Mouse (Mus musculus): ENCODE measurements at regions not wholly inside any gene's neighbourhood (a gene's known extent, or its start where the extent isn't known, plus 50 kb on each side); places are given as distances from the start of the nearest gene placed in this dataset.

DNA sequence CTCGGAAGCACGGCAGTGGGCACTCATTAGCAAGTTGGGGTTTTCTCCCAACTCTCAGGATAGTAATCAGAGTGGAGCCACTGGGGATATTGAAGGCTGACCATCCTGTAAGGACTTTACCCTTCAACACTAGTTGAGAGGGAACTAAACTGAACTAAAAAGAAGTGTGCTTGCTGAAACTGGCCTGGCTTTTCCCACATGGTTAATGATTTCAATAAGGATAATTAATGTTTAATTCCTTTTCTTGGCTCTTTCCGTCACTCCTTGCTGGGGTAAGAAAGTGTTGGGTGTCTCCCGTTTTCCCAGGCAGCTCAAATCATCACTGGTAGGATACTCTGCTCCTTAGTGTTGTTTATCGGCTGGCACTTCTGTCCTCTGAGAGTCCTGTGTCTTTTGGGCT is 290.3 kb upstream of the Rnaseh2b start:
- no peaks in the 10 kb centered on the region for H3K27me3 ChIP-seq (ENCODE audit: insufficient read depth, low read length)
- ATAC-seq (ENCODE audit: extremely low read depth, insufficient number of reproducible peaks, low FRiP score, poor library complexity, severe bottlenecking) (no peak), DNase-seq (ENCODE audit: low spot score) (no peak)
- H3K4me3 ChIP-seq (ENCODE audit: low read depth, low read length) = no peak overlapping the region
- H3K36me3 ChIP-seq (replicated peaks) = no peaks in the 10 kb centered on the region
- H3K4me1 ChIP-seq (ENCODE audit: insufficient read depth, low read depth, low read length) = no peaks in the 10 kb centered on the region
- no peaks in the 10 kb centered on the region for H3K9me3 ChIP-seq (replicated peaks)
- no peak for TF ChIP-seq GATA2 (IDR thresholded peaks at IDR 0.05; ENCODE audit: borderline replicate concordance, low read depth, low read length)
- TF ChIP-seq POLR2AphosphoS5 (IDR thresholded peaks at IDR 0.05; ENCODE audit: insufficient replicate concordance, low read depth, low read length) = no peak
- TF ChIP-seq CTCF (IDR thresholded peaks at IDR 0.05; ENCODE audit: low read depth, low read length) = no peak
- no peak for TF ChIP-seq TAL1 (conservative IDR thresholded peaks at IDR 0.05; ENCODE audit: low read depth, low read length)
- TF ChIP-seq GATA1 (IDR thresholded peaks at IDR 0.05; ENCODE audit: borderline replicate concordance, low read length) = no peak

DNA sequence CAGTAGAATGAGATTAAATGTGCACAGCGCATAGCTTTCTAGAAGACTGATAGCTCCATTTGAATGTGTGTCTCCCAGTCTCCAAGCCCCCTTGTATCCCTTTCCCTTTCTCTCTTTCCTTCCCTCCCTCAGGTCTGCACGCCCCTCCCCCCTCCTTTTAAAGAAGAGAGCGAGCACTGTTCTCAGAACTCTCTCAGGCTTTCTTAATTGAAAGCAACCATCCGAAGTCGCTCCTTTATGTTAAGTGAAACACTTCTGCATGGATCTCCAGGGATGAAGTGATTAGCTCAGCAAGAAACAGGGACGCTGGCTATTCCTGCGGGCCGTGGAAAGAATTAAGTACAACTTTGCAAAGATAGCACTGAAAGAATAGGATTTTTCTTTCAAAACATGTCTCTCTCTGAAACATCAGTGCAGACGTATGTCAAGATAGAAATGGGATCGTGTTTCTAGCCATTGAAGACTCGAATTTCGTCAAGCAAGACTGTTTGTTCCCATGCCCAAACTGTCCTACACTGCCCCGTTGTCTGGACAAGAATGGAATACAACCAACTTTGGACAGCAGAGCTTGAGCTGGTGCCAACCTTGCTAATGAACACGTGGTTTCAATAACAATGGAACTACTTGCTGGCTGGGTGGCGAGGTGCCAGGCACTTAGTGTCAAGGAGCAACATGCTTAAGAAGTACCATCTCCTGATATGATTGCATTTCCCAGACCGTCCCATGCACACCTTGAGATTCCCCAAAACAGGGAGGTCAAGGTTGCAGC is 289.2 kb upstream of the Rnaseh2b start:
- DNase-seq (ENCODE audit: low spot score) = no peak
- ATAC-seq (ENCODE audit: extremely low read depth, insufficient number of reproducible peaks, low FRiP score, poor library complexity, severe bottlenecking) = no peak
- Histone ChIP-seq H3K9me3 (replicated peaks) (no peaks in the 10 kb centered on the region), H3K4me3 (ENCODE audit: low read depth, low read length) (no peak overlapping the region), H3K36me3 (replicated peaks) (no peaks in the 10 kb centered on the region), H3K27me3 (ENCODE audit: insufficient read depth, low read length) (no peaks in the 10 kb centered on the region; the same call in 1 of the 2 replicates), H3K4me1 (ENCODE audit: insufficient read depth, low read depth, low read length) (no peaks in the 10 kb centered on the region)
- TF ChIP-seq GATA1 (IDR thresholded peaks at IDR 0.05; ENCODE audit: borderline replicate concordance, low read length) = no peak
- no peak for TF ChIP-seq GATA2 (IDR thresholded peaks at IDR 0.05; ENCODE audit: borderline replicate concordance, low read depth, low read length)
- no peak for TF ChIP-seq CTCF (IDR thresholded peaks at IDR 0.05; ENCODE audit: low read depth, low read length)
- TF ChIP-seq TAL1 (conservative IDR thresholded peaks at IDR 0.05; ENCODE audit: low read depth, low read length) = no peak
- no peak for TF ChIP-seq POLR2AphosphoS5 (IDR thresholded peaks at IDR 0.05; ENCODE audit: insufficient replicate concordance, low read depth, low read length)

DNA sequence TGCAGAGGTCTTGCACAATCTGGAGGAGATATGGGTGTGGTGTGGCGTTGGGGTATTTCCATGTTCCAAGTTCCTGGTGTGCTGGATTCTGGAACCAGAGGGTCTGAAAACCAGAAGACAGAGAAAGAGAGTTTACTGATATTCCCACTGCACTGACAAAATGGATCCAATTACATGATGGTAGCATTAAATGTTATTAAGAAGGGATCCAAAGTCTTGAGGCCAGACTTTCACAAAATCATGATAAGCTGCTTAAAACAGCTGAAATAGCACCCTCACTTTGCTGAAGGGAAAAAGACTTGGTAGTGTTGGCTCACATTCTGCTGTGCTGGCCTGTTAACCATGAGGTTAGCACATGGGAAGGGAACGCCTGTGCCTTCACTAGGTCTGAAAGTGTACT is 288.6 kb upstream of the Rnaseh2b start:
- H3K9me3 ChIP-seq (replicated peaks) = no peaks in the 10 kb centered on the region
- no peak for ATAC-seq (ENCODE audit: extremely low read depth, insufficient number of reproducible peaks, low FRiP score, poor library complexity, severe bottlenecking)

DNA sequence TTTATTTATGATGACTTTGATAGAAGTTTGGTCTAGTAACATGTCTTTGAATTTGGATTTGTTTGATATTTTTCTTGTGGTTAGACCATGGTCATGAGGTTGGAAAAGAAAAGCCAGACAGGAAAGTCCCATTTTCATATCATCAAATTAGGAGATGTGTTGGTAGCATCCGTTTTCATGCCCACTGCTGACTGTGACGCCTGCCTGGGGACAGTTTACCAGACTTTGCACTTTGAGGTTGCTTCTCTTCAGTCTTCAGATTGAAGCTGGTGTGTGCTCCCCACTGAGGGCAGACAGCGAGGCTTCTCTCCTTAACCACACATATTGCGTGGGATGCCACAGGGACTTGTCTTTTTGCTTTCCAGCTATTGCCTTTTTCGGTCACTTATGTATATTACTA is 283.7 kb upstream of the Rnaseh2b start:
- no peaks in the 10 kb centered on the region; the same call in 1 of the 2 replicates for H3K27me3 ChIP-seq (ENCODE audit: insufficient read depth, low read length)
- TF ChIP-seq GATA1 (IDR thresholded peaks at IDR 0.05; ENCODE audit: borderline replicate concordance, low read length) (no peak), CTCF (IDR thresholded peaks at IDR 0.05; ENCODE audit: low read depth, low read length) (no peak), POLR2AphosphoS5 (IDR thresholded peaks at IDR 0.05; ENCODE audit: insufficient replicate concordance, low read depth, low read length) (no peak), TAL1 (conservative IDR thresholded peaks at IDR 0.05; ENCODE audit: low read depth, low read length) (no peak), GATA2 (IDR thresholded peaks at IDR 0.05; ENCODE audit: borderline replicate concordance, low read depth, low read length) (no peak)
- H3K4me1 ChIP-seq (ENCODE audit: insufficient read depth, low read depth, low read length) = no peaks in the 10 kb centered on the region
- ATAC-seq (ENCODE audit: extremely low read depth, insufficient number of reproducible peaks, low FRiP score, poor library complexity, severe bottlenecking) = no peak
- H3K9me3 ChIP-seq (replicated peaks) = no peaks in the 10 kb centered on the region
- H3K4me3 ChIP-seq (ENCODE audit: low read depth, low read length) = no peak overlapping the region
- no peaks in the 10 kb centered on the region for H3K36me3 ChIP-seq (replicated peaks)
- DNase-seq (ENCODE audit: low spot score) = no peak

More for the DNA sequence above, 288.6 kb upstream of the Rnaseh2b start:
- Histone ChIP-seq H3K4me1 (ENCODE audit: insufficient read depth, low read depth, low read length) (no peaks in the 10 kb centered on the region), H3K27me3 (ENCODE audit: insufficient read depth, low read length) (no peaks in the 10 kb centered on the region; the same call in 1 of the 2 replicates), H3K36me3 (replicated peaks) (no peaks in the 10 kb centered on the region), H3K4me3 (ENCODE audit: low read depth, low read length) (no peak overlapping the region)
- TF ChIP-seq GATA1 (IDR thresholded peaks at IDR 0.05; ENCODE audit: borderline replicate concordance, low read length) (no peak), GATA2 (IDR thresholded peaks at IDR 0.05; ENCODE audit: borderline replicate concordance, low read depth, low read length) (no peak), TAL1 (conservative IDR thresholded peaks at IDR 0.05; ENCODE audit: low read depth, low read length) (no peak), CTCF (IDR thresholded peaks at IDR 0.05; ENCODE audit: low read depth, low read length) (no peak), POLR2AphosphoS5 (IDR thresholded peaks at IDR 0.05; ENCODE audit: insufficient replicate concordance, low read depth, low read length) (no peak)
- DNase-seq (ENCODE audit: low spot score) = no peak

DNA sequence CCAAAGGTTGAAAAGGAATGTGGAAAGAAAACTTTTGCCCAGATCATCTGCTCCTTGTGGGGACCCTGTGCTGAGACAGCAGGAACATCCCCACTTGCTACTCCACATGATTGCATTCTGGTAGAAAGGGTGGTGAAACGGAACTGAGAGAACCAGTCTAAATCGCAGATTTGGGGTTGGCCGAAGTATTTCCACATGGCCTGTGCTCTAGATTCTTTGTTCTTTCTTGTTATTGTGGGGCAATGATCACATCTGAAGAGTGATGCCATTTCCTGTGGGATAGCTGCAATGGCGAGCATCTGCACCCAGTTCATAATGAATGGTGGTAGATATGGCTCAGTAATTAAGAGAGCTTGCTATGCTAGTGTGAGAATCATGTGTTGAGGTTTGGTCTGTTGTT is 273.6 kb upstream of the Rnaseh2b start:
- ATAC-seq (ENCODE audit: extremely low read depth, insufficient number of reproducible peaks, low FRiP score, poor library complexity, severe bottlenecking) (no peak), DNase-seq (ENCODE audit: low spot score) (no peak)
- no peaks in the 10 kb centered on the region for H3K4me1 ChIP-seq (ENCODE audit: insufficient read depth, low read depth, low read length)
- H3K9me3 ChIP-seq (replicated peaks) = no peaks in the 10 kb centered on the region
- H3K4me3 ChIP-seq (ENCODE audit: low read depth, low read length) = no peak overlapping the region
- H3K27me3 ChIP-seq (ENCODE audit: insufficient read depth, low read length) = peaks cover 6% of the 10 kb centered on the region
- no peak for TF ChIP-seq GATA1 (IDR thresholded peaks at IDR 0.05; ENCODE audit: borderline replicate concordance, low read length)
- no peak for TF ChIP-seq CTCF (IDR thresholded peaks at IDR 0.05; ENCODE audit: low read depth, low read length)
- no peak for TF ChIP-seq GATA2 (IDR thresholded peaks at IDR 0.05; ENCODE audit: borderline replicate concordance, low read depth, low read length)
- TF ChIP-seq TAL1 (conservative IDR thresholded peaks at IDR 0.05; ENCODE audit: low read depth, low read length) = no peak
- TF ChIP-seq POLR2AphosphoS5 (IDR thresholded peaks at IDR 0.05; ENCODE audit: insufficient replicate concordance, low read depth, low read length) = no peak
- no peaks in the 10 kb centered on the region for H3K36me3 ChIP-seq (replicated peaks)

DNA sequence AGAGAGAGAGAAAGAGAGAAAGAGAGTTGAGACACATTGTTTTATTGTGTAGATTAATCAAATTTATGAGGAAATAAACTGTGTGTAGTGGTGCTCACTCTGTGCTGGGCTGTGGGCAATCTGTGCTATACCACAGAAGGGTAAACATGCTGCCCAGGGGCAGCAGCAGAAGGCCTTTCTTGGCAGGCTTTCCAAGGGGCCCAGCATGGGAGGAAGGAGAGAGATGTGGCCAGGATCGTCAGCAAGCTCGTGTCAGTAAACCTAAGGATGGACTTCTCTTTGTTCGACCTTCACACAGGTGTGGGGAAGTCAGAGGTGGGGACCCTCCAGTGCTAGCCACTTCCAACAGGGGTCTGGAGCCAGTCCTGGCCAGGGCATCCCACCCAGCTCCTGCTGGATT is 271.4 kb upstream of the Rnaseh2b start:
- Histone ChIP-seq H3K27me3 (ENCODE audit: insufficient read depth, low read length) (peaks cover 13% of the 10 kb centered on the region), H3K4me3 (ENCODE audit: low read depth, low read length) (no peak overlapping the region), H3K36me3 (replicated peaks) (no peaks in the 10 kb centered on the region), H3K4me1 (ENCODE audit: insufficient read depth, low read depth, low read length) (no peaks in the 10 kb centered on the region), H3K9me3 (replicated peaks) (no peaks in the 10 kb centered on the region)
- no peak for TF ChIP-seq POLR2AphosphoS5 (IDR thresholded peaks at IDR 0.05; ENCODE audit: insufficient replicate concordance, low read depth, low read length)
- TF ChIP-seq GATA2 (IDR thresholded peaks at IDR 0.05; ENCODE audit: borderline replicate concordance, low read depth, low read length) = no peak
- TF ChIP-seq TAL1 (conservative IDR thresholded peaks at IDR 0.05; ENCODE audit: low read depth, low read length) = no peak
- no peak for TF ChIP-seq CTCF (IDR thresholded peaks at IDR 0.05; ENCODE audit: low read depth, low read length)
- no peak for TF ChIP-seq GATA1 (IDR thresholded peaks at IDR 0.05; ENCODE audit: borderline replicate concordance, low read length)
- no peak for DNase-seq (ENCODE audit: low spot score)
- no peak for ATAC-seq (ENCODE audit: extremely low read depth, insufficient number of reproducible peaks, low FRiP score, poor library complexity, severe bottlenecking)

Data from G1E (cell line).